Mouse (Mus musculus): ENCODE data around the gene Foxk1. TPM values are rescaled to one million over a fixed set of nuclear protein-coding genes. Genes with fewer than 3 reads are reported as not detected.

Foxk1 gene
- polyA plus RNA-seq, 1 experiment, result 8.2 TPM

DNA sequence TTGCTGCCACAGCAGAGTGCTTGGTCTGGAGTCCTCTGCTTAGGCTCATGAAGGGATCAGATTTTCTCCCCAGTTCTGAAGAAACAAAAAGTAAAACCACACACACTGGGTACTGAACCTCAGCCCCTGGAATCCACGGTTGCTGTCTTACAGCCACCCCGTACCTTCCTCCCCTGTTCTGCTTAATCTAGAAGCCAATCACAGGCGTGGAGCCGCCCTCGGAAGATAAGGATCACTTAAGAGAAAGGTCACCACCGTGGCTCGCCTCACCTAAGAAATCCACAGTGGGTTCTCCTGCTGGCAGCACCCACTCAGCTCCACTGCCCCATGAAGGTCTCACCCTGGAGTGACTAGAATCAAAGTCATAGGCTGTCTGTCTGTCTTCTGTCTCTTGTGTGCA lies 5.1 kb downstream of the Foxk1 start:
- TF ChIP-seq MYOG (IDR thresholded peaks at IDR 0.05; ENCODE audit: control insufficient read depth, extremely low read depth, insufficient read length), result no peak
- no peak for TF ChIP-seq USF1 (IDR thresholded peaks at IDR 0.05; ENCODE audit: low read depth)
- no peak for TF ChIP-seq CTCF (IDR thresholded peaks at IDR 0.05; ENCODE audit: control insufficient read depth, insufficient read depth, insufficient read length)
- TF ChIP-seq MAX (IDR thresholded peaks at IDR 0.05), result no peak
- TF ChIP-seq MYOD1 (IDR thresholded peaks at IDR 0.05; ENCODE audit: control insufficient read depth, insufficient read length, low read depth), result no peak
- no peak for TF ChIP-seq CEBPB (IDR thresholded peaks at IDR 0.05; ENCODE audit: low read depth)
- no peak for TF ChIP-seq FOSL1 (IDR thresholded peaks at IDR 0.05; ENCODE audit: insufficient read depth, low read length, poor library complexity, severe bottlenecking)
- Histone ChIP-seq H3K4me3 (ENCODE audit: insufficient read depth, poor library complexity, severe bottlenecking) (no peak overlapping the region), H3K27me3 (ENCODE audit: control insufficient read depth, insufficient read depth, insufficient read length) (no peaks in the 10 kb centered on the region), H3ac (ENCODE audit: control insufficient read depth, insufficient read length, low read depth) (no peak overlapping the region), H3K36me3 (ENCODE audit: control insufficient read depth, insufficient read depth) (peaks cover 3% of the 10 kb centered on the region), H3K79me2 (ENCODE audit: control insufficient read depth, insufficient read depth) (peaks cover 87% of the 10 kb centered on the region), H3K79me3 (ENCODE audit: low read depth) (peaks cover 39% of the 10 kb centered on the region)

DNA sequence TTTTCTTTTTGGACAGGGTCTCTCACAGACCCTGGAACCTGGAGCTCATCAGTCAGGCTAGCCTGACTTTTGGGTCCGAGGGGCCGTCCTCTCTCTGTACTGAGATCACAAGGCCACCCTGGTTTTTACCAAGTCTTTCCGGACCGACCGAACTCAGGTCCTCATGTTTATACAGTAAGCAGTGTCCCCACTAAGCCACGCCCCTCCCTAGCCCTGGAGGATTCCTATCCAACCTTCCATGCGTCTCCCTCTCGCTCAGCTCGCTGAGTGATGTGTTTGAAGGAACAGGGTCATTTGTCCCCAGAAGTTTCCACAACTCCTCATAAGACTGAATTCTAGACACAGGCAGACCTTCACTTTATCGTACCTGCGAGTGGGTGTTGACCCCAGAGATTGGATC lies 5.6 kb downstream of the Foxk1 start:
- H3K79me2 ChIP-seq (ENCODE audit: control insufficient read depth, insufficient read depth), result peaks cover 82% of the 10 kb centered on the region
- TF ChIP-seq FOSL1 (IDR thresholded peaks at IDR 0.05; ENCODE audit: insufficient read depth, low read length, poor library complexity, severe bottlenecking), result no peak
- no peak for TF ChIP-seq MAX (IDR thresholded peaks at IDR 0.05)
- no peak for TF ChIP-seq MYOD1 (IDR thresholded peaks at IDR 0.05; ENCODE audit: control insufficient read depth, insufficient read length, low read depth)
- no peak for TF ChIP-seq MYOG (IDR thresholded peaks at IDR 0.05; ENCODE audit: control insufficient read depth, extremely low read depth, insufficient read length)
- no peak for TF ChIP-seq USF1 (IDR thresholded peaks at IDR 0.05; ENCODE audit: low read depth)
- no peak for TF ChIP-seq CTCF (IDR thresholded peaks at IDR 0.05; ENCODE audit: control insufficient read depth, insufficient read depth, insufficient read length)
- no peak for TF ChIP-seq CEBPB (IDR thresholded peaks at IDR 0.05; ENCODE audit: low read depth)
- H3K79me3 ChIP-seq (ENCODE audit: low read depth), result peaks cover 39% of the 10 kb centered on the region
- H3ac ChIP-seq (ENCODE audit: control insufficient read depth, insufficient read length, low read depth), result no peak overlapping the region
- no peak overlapping the region for H3K4me3 ChIP-seq (ENCODE audit: insufficient read depth, poor library complexity, severe bottlenecking)
- H3K27me3 ChIP-seq (ENCODE audit: control insufficient read depth, insufficient read depth, insufficient read length), result no peaks in the 10 kb centered on the region
- H3K36me3 ChIP-seq (ENCODE audit: control insufficient read depth, insufficient read depth), result peaks cover 3% of the 10 kb centered on the region

DNA sequence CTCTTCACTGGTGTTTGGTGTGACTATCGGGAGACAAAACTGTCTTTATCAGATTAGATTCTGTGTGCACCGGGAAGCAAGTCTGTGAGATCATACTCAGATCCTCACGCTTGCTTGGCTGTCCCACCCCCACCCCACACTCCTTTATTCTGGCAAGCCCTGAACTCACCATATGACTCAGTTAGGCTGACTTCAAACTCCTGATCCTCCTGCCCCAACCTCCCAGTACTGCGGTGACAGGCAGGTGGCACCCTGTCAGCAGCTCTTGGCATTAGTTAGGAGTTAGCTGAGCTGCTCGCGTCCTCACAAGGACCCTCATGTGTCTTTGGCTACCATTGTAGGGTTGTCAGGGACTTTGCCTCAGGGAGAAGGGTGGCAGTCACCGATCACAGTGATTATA lies 6.1 kb downstream of the Foxk1 start:
- no peak for TF ChIP-seq FOSL1 (IDR thresholded peaks at IDR 0.05; ENCODE audit: insufficient read depth, low read length, poor library complexity, severe bottlenecking)
- no peak for TF ChIP-seq MAX (IDR thresholded peaks at IDR 0.05)
- TF ChIP-seq CEBPB (IDR thresholded peaks at IDR 0.05; ENCODE audit: low read depth), result no peak
- TF ChIP-seq CTCF (IDR thresholded peaks at IDR 0.05; ENCODE audit: control insufficient read depth, insufficient read depth, insufficient read length), result no peak
- no peak for TF ChIP-seq MYOG (IDR thresholded peaks at IDR 0.05; ENCODE audit: control insufficient read depth, extremely low read depth, insufficient read length)
- TF ChIP-seq MYOD1 (IDR thresholded peaks at IDR 0.05; ENCODE audit: control insufficient read depth, insufficient read length, low read depth), result no peak
- no peak for TF ChIP-seq USF1 (IDR thresholded peaks at IDR 0.05; ENCODE audit: low read depth)
- Histone ChIP-seq H3K79me2 (ENCODE audit: control insufficient read depth, insufficient read depth) (peaks cover 81% of the 10 kb centered on the region), H3K4me3 (ENCODE audit: insufficient read depth, poor library complexity, severe bottlenecking) (no peak overlapping the region), H3ac (ENCODE audit: control insufficient read depth, insufficient read length, low read depth) (no peak overlapping the region), H3K27me3 (ENCODE audit: control insufficient read depth, insufficient read depth, insufficient read length) (no peaks in the 10 kb centered on the region), H3K36me3 (ENCODE audit: control insufficient read depth, insufficient read depth) (peaks cover 3% of the 10 kb centered on the region), H3K79me3 (ENCODE audit: low read depth) (peaks cover 35% of the 10 kb centered on the region)

DNA sequence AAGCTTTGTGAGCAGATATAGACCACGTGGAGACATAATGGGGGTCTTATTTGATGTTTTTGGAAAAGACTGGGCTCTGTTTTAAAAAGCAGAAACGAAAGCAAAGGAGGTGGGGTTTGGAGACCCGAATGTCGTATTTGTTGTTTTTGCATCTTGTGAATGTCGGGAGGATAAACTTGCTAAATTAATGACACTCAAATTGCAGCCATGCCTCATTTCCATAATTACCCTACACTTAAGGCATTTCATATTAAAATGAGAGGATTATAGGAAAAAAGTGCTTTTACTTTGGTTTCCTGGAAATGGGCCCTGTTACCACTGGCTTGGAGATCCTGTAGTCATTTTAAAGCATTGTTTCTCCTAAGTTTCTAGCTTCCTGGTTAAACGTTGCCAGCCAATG lies 7.9 kb downstream of the Foxk1 start:
- H3ac ChIP-seq (ENCODE audit: control insufficient read depth, insufficient read length, low read depth), result no peak overlapping the region
- H3K79me2 ChIP-seq (ENCODE audit: control insufficient read depth, insufficient read depth), result peaks cover 65% of the 10 kb centered on the region
- H3K79me3 ChIP-seq (ENCODE audit: low read depth), result peaks cover 18% of the 10 kb centered on the region
- peaks cover 4% of the 10 kb centered on the region for H3K36me3 ChIP-seq (ENCODE audit: control insufficient read depth, insufficient read depth)
- no peak overlapping the region for H3K4me3 ChIP-seq (ENCODE audit: insufficient read depth, poor library complexity, severe bottlenecking)
- H3K27me3 ChIP-seq (ENCODE audit: control insufficient read depth, insufficient read depth, insufficient read length), result no peaks in the 10 kb centered on the region
- no peak for TF ChIP-seq MAX (IDR thresholded peaks at IDR 0.05)
- no peak for TF ChIP-seq MYOD1 (IDR thresholded peaks at IDR 0.05; ENCODE audit: control insufficient read depth, insufficient read length, low read depth)
- no peak for TF ChIP-seq MYOG (IDR thresholded peaks at IDR 0.05; ENCODE audit: control insufficient read depth, extremely low read depth, insufficient read length)
- no peak for TF ChIP-seq CEBPB (IDR thresholded peaks at IDR 0.05; ENCODE audit: low read depth)
- TF ChIP-seq USF1 (IDR thresholded peaks at IDR 0.05; ENCODE audit: low read depth), result no peak
- no peak for TF ChIP-seq FOSL1 (IDR thresholded peaks at IDR 0.05; ENCODE audit: insufficient read depth, low read length, poor library complexity, severe bottlenecking)
- no peak for TF ChIP-seq CTCF (IDR thresholded peaks at IDR 0.05; ENCODE audit: control insufficient read depth, insufficient read depth, insufficient read length)

DNA sequence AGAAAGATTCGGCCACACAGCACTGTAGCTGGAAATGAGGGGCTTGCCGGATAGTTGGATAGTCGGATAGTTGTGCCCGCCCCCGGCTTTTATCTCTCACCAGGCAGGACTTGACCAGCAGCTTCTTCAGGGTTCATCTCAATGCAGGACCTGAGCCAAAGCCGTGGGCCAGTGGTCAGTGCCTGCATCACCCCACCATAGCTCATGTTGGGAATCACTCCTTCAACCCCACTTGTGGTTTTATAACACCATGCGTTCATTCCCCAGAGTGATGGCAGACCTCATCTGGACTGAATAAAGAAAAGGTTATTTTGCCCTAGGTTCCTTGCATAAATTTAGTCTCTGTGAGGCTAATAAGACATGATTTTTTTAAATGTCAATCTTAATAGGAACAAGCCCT lies 9.1 kb downstream of the Foxk1 start:
- peaks cover 13% of the 10 kb centered on the region for H3K79me3 ChIP-seq (ENCODE audit: low read depth)
- no peak overlapping the region for H3ac ChIP-seq (ENCODE audit: control insufficient read depth, insufficient read length, low read depth)
- H3K27me3 ChIP-seq (ENCODE audit: control insufficient read depth, insufficient read depth, insufficient read length), result no peaks in the 10 kb centered on the region
- peaks cover 8% of the 10 kb centered on the region for H3K36me3 ChIP-seq (ENCODE audit: control insufficient read depth, insufficient read depth)
- TF ChIP-seq CTCF (IDR thresholded peaks at IDR 0.05; ENCODE audit: control insufficient read depth, insufficient read depth, insufficient read length), result no peak
- TF ChIP-seq FOSL1 (IDR thresholded peaks at IDR 0.05; ENCODE audit: insufficient read depth, low read length, poor library complexity, severe bottlenecking), result no peak
- TF ChIP-seq MYOG (IDR thresholded peaks at IDR 0.05; ENCODE audit: control insufficient read depth, extremely low read depth, insufficient read length), result no peak
- TF ChIP-seq CEBPB (IDR thresholded peaks at IDR 0.05; ENCODE audit: low read depth), result no peak
- TF ChIP-seq MYOD1 (IDR thresholded peaks at IDR 0.05; ENCODE audit: control insufficient read depth, insufficient read length, low read depth), result no peak
- TF ChIP-seq USF1 (IDR thresholded peaks at IDR 0.05; ENCODE audit: low read depth), result no peak
- no peak overlapping the region for H3K4me3 ChIP-seq (ENCODE audit: insufficient read depth, poor library complexity, severe bottlenecking)
- peaks cover 54% of the 10 kb centered on the region for H3K79me2 ChIP-seq (ENCODE audit: control insufficient read depth, insufficient read depth)
